Mouse (Mus musculus) splenic B cell, adult 2 months (primary cell): ENCODE results near the gene Sec16b.

Source experiments
- DNase-seq: peaks from one replicate; pipeline ENCODE4 v3.0.0-alpha.2; 2011; ENCODE audit warnings: low read depth, low spot score
- H3K27me3 ChIP-seq: 2 replicates; pipeline ENCODE4 v1.6.1; 2012; ENCODE audit warnings: mild to moderate bottlenecking, low read length, moderate library complexity, mixed read lengths; ENCODE audit not compliant: control insufficient read depth, poor library complexity, insufficient read depth, severe bottlenecking
- H3K36me3 ChIP-seq: 2 replicates; pipeline ENCODE4 v1.6.1; 2012; ENCODE audit warnings: mild to moderate bottlenecking, low read length, moderate library complexity, mixed read lengths; ENCODE audit not compliant: control insufficient read depth, poor library complexity, insufficient read depth, severe bottlenecking

Sec16b gene

GRCm38 (mm10) chr1:157484161-157484560, 22.4 kb upstream of the Sec16b start:
- H3K36me3 ChIP-seq: no peaks in the 10 kb centered on the region
- no peak for DNase-seq
- no peaks in the 10 kb centered on the region for H3K27me3 ChIP-seq

GRCm38 (mm10) chr1:157500657-157501056, 5.9 kb upstream of the Sec16b start:
- H3K36me3 ChIP-seq: no peaks in the 10 kb centered on the region
- no peaks in the 10 kb centered on the region for H3K27me3 ChIP-seq
- no peak for DNase-seq

GRCm38 (mm10) chr1:157501352-157501945, 5.1 kb upstream of the Sec16b start:
- Histone ChIP-seq H3K27me3 (no peaks in the 10 kb centered on the region), H3K36me3 (no peaks in the 10 kb centered on the region)
- no peak for DNase-seq

GRCm38 (mm10) chr1:157503071-157503470, 3.5 kb upstream of the Sec16b start:
- no peak for DNase-seq
- Histone ChIP-seq H3K27me3 (no peaks in the 10 kb centered on the region), H3K36me3 (no peaks in the 10 kb centered on the region)

GRCm38 (mm10) chr1:157506995-157507595, 567 bp downstream of the Sec16b start:
- H3K27me3 ChIP-seq: no peaks in the 10 kb centered on the region
- no peaks in the 10 kb centered on the region for H3K36me3 ChIP-seq
- DNase-seq: no peak

GRCm38 (mm10) chr1:157507814-157508213, 1.3 kb downstream of the Sec16b start:
- DNase-seq: no peak
- Histone ChIP-seq H3K27me3 (no peaks in the 10 kb centered on the region), H3K36me3 (no peaks in the 10 kb centered on the region)

GRCm38 (mm10) chr1:157512690-157513448, 6.3 kb downstream of the Sec16b start:
- Histone ChIP-seq H3K27me3 (no peaks in the 10 kb centered on the region), H3K36me3 (no peaks in the 10 kb centered on the region)
- DNase-seq: no peak

GRCm38 (mm10) chr1:157513559-157513958, 7.0 kb downstream of the Sec16b start:
- Histone ChIP-seq H3K36me3 (no peaks in the 10 kb centered on the region), H3K27me3 (no peaks in the 10 kb centered on the region)
- no peak for DNase-seq

GRCm38 (mm10) chr1:157514298-157514697, 7.8 kb downstream of the Sec16b start:
- no peak for DNase-seq
- no peaks in the 10 kb centered on the region for H3K27me3 ChIP-seq
- no peaks in the 10 kb centered on the region for H3K36me3 ChIP-seq

GRCm38 (mm10) chr1:157516838-157517808, 10.6 kb downstream of the Sec16b start:
- Histone ChIP-seq H3K27me3 (no peaks in the 10 kb centered on the region), H3K36me3 (no peaks in the 10 kb centered on the region)
- peak; percentile 53 for DNase-seq

- no peaks in the 10 kb centered on the region for H3K27me3 ChIP-seq
- peak; percentile 25 for DNase-seq
- H3K36me3 ChIP-seq: no peaks in the 10 kb centered on the region
Observed at GRCm38 (mm10) chr1:157518111-157518523, 11.6 kb downstream of the Sec16b start.

- DNase-seq: no peak
- H3K36me3 ChIP-seq: no peaks in the 10 kb centered on the region
- H3K27me3 ChIP-seq: no peaks in the 10 kb centered on the region
Observed at GRCm38 (mm10) chr1:157519396-157519795, 12.9 kb downstream of the Sec16b start.

- Histone ChIP-seq H3K27me3 (no peaks in the 10 kb centered on the region), H3K36me3 (no peaks in the 10 kb centered on the region; the same call in 1 of the 2 replicates)
- no peak for DNase-seq
Observed at GRCm38 (mm10) chr1:157522322-157522721, 15.8 kb downstream of the Sec16b start.

GRCm38 (mm10) chr1:157524775-157525174, 18.2 kb downstream of the Sec16b start:
- Histone ChIP-seq H3K36me3 (no peaks in the 10 kb centered on the region; the same call in 1 of the 2 replicates), H3K27me3 (no peaks in the 10 kb centered on the region)
- DNase-seq: no peak
